Mouse (Mus musculus) liver, embryonic 11.5 days (tissue): ENCODE measurements around the gene Tlnrd1. TPM values are rescaled to one million over a fixed set of nuclear protein-coding genes. Genes with fewer than 3 reads are reported as not detected.
"Not testable (repeated sequence)": the region's sequence is repeated elsewhere in the genome, so short reads cannot be mapped to it uniquely, and the experiment has no call there.

ENCODE experiments used
- ATAC-seq: fragments of 200-750 bp; cut with Nextera tagmentation; replicated peaks from 2 replicates; pipeline ENCODE4 v1.8.0; 2017; ENCODE audit warnings: moderate number of reproducible peaks, mild to moderate bottlenecking, moderate TSS enrichment, moderate library complexity; ENCODE audit not compliant: low FRiP score
- DNase-seq: peaks from one replicate; pipeline ENCODE4 v3.0.0-alpha.2; 2017; ENCODE audit warnings: low spot score
- H3K27ac ChIP-seq: fragments of 300-500 bp; sonication (generic); 2 replicates; pipeline ENCODE4 v1.5.1; 2014; ENCODE audit warnings: mild to moderate bottlenecking, low read depth, low read length, control low read depth
- H3K27me3 ChIP-seq: fragments of 300-500 bp; sonication (generic); replicated peaks from 2 replicates; pipeline ENCODE4 v1.6.1; 2014; ENCODE audit warnings: low read length, mixed read lengths; ENCODE audit not compliant: control insufficient read depth, insufficient read depth
- H3K36me3 ChIP-seq: fragments of 300-500 bp; sonication (generic); 2 replicates; pipeline ENCODE4 v1.6.1; 2014; ENCODE audit warnings: mild to moderate bottlenecking, low read length, moderate library complexity, mixed read lengths; ENCODE audit not compliant: control insufficient read depth, insufficient read depth
- H3K4me1 ChIP-seq: fragments of 300-500 bp; sonication (generic); replicated peaks from 2 replicates; pipeline ENCODE4 v1.6.1; 2014; ENCODE audit warnings: low read length, mixed read lengths; ENCODE audit not compliant: control insufficient read depth, insufficient read depth
- H3K4me2 ChIP-seq: fragments of 300-500 bp; sonication (generic); 2 replicates; pipeline ENCODE4 v1.6.1; 2014; ENCODE audit warnings: mild to moderate bottlenecking, control low read depth, moderate library complexity
- H3K4me3 ChIP-seq: fragments of 300-500 bp; sonication (generic); 2 replicates; pipeline ENCODE4 v1.5.1; 2014; ENCODE audit warnings: low read depth, low read length, control low read depth
- H3K9ac ChIP-seq: fragments of 300-500 bp; sonication (generic); 2 replicates; pipeline ENCODE4 v1.6.1; 2014; ENCODE audit warnings: low read depth, low read length, control low read depth
- H3K9me3 ChIP-seq: fragments of 300-500 bp; sonication (generic); 2 replicates; pipeline ENCODE4 v1.6.1; 2016; ENCODE audit warnings: low read length, inconsistent platforms, mixed read lengths; ENCODE audit not compliant: control insufficient read depth
- WGBS: fragments of 180-500 bp; shearing (Covaris S2); extraction: QIAGEN DNeasy Blood & Tissue Kit; methylation state at CpG from one replicate; pipeline ENCODE4 v1.1.7; 2014; 5-methylcytosine and 5-hydroxymethylcytosine counted together
- polyA plus RNA-seq: library from polyadenylated mRNA; unstranded; fragments of >200 nt; fragmentation: Nextera tagmentation; extraction: Ambion mirVana; gene quantifications from 2 replicates; pipeline ENCODE4 v1.2.1, GENCODE M21; 2014

Gene Tlnrd1
- polyA plus RNA-seq, 1 experiment from 2014 or later, result 16.4 TPM

- peaks cover 31% of the 10 kb centered on the region for H3K4me1 ChIP-seq
- H3K4me3 ChIP-seq, H3K27ac ChIP-seq, H3K9me3 ChIP-seq, DNase-seq, ATAC-seq, H3K36me3 ChIP-seq, H3K27me3 ChIP-seq, H3K9ac ChIP-seq, H3K4me2 ChIP-seq: not testable (repeated sequence)
- 94% methylated on average over 5 of the region's 5 CpGs for WGBS
These were observed 5.8 kb upstream of the Tlnrd1 start for GRCm38 (mm10) chr7:83889946-83890345.

GRCm38 (mm10) chr7:83889383-83889782 lies 5.3 kb upstream of the Tlnrd1 start:
- H3K27me3 ChIP-seq, result no peaks in the 10 kb centered on the region
- H3K27ac ChIP-seq, result no peak overlapping the region; the same call in 1 of the 2 replicates
- DNase-seq, result no peak
- no peak overlapping the region for H3K9ac ChIP-seq
- no peak overlapping the region for H3K4me2 ChIP-seq
- peaks cover 28% of the 10 kb centered on the region for H3K4me1 ChIP-seq
- H3K36me3 ChIP-seq, result peaks cover 2% of the 10 kb centered on the region
- H3K9me3 ChIP-seq, result no peaks in the 10 kb centered on the region
- H3K4me3 ChIP-seq, result no peak overlapping the region
- 64% methylated on average over 3 of the region's 3 CpGs for WGBS
- no peak for ATAC-seq

DNA sequence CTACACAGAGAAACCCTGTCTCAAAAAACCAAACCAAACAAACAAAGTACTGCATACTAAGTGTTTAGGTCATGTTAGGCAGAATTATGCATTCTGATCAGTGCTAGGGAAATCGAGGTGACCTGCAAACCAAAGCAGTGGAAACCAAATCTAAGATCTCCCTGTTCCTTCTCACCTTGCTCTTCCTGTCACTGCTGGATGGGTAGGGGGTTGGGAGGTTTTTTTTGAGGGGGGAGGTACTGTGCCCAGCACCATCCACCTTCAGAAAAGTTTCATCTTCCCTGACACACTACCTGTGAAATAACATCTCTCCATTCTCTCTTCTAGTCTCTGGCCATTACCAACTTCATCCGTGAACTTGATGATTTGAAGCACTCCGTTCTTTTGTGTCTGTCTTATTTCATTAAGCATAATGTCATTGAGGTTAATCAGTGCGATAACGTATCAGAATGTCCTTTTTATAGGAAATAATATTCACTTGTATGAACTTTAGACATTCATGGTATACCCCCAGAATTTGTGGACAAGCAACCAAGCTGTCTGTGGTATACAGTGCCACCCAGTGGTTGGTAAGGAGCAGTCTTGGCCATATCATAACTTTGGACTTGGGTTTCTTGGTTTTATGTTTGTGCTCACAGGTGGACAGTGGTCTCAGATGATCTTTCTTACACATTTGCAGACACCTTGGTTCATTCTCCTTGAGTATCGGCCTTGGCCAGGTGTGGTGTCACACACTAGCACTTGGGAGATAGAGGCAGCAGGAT lies 2.4 kb upstream of the Tlnrd1 start:
- Histone ChIP-seq H3K4me1 (peaks cover 29% of the 10 kb centered on the region), H3K9ac (no peak overlapping the region), H3K4me3 (no peak overlapping the region), H3K27ac (peak overlapping the region; percentile 100), H3K27me3 (no peaks in the 10 kb centered on the region), H3K36me3 (peaks cover 11% of the 10 kb centered on the region), H3K9me3 (no peaks in the 10 kb centered on the region), H3K4me2 (peak overlapping the region; percentile 36)
- no peak for ATAC-seq
- DNase-seq, result no peak
- WGBS, result 93% methylated on average over 6 of the region's 6 CpGs

GRCm38 (mm10) chr7:83885835-83886234 lies 1.7 kb upstream of the Tlnrd1 start:
- H3K4me1 ChIP-seq, result peaks cover 27% of the 10 kb centered on the region
- H3K27me3 ChIP-seq, result no peaks in the 10 kb centered on the region
- no peaks in the 10 kb centered on the region for H3K9me3 ChIP-seq
- peaks cover 11% of the 10 kb centered on the region for H3K36me3 ChIP-seq
- H3K9ac ChIP-seq, result peak overlapping the region; percentile 96
- peak; percentile 61 for ATAC-seq
- peak overlapping the region; percentile 100 for H3K27ac ChIP-seq
- DNase-seq, result no peak
- H3K4me3 ChIP-seq, result no peak overlapping the region
- H3K4me2 ChIP-seq, result peak overlapping the region; percentile 97
- 35% methylated on average over 4 of the region's 4 CpGs for WGBS

GRCm38 (mm10) chr7:83884921-83885532 lies 922 bp upstream of the Tlnrd1 start:
- peak; percentile 64 for ATAC-seq
- WGBS, result 26% methylated on average over 6 of the region's 6 CpGs
- Histone ChIP-seq H3K27ac (peak overlapping the region; percentile 100), H3K4me3 (peak overlapping the region; percentile 95), H3K9ac (peak overlapping the region; percentile 96), H3K4me1 (peaks cover 29% of the 10 kb centered on the region), H3K9me3 (no peaks in the 10 kb centered on the region), H3K4me2 (peak overlapping the region; percentile 97), H3K36me3 (peaks cover 11% of the 10 kb centered on the region), H3K27me3 (no peaks in the 10 kb centered on the region)
- peak; percentile 53 for DNase-seq

- H3K4me2 ChIP-seq, result peak overlapping the region; percentile 97
- peak overlapping the region; percentile 96 for H3K9ac ChIP-seq
- ATAC-seq (peak; percentile 76), DNase-seq (no peak)
- no peaks in the 10 kb centered on the region for H3K27me3 ChIP-seq
- H3K4me3 ChIP-seq, result peak overlapping the region; percentile 95
- WGBS, result 0% methylated on average over 83 of the region's 91 CpGs
- peaks cover 11% of the 10 kb centered on the region for H3K36me3 ChIP-seq
- H3K4me1 ChIP-seq, result peaks cover 36% of the 10 kb centered on the region
- no peaks in the 10 kb centered on the region for H3K9me3 ChIP-seq
- peak overlapping the region; percentile 100 for H3K27ac ChIP-seq
These were observed 657 bp downstream of the Tlnrd1 start for GRCm38 (mm10) chr7:83883276-83884020.

DNA sequence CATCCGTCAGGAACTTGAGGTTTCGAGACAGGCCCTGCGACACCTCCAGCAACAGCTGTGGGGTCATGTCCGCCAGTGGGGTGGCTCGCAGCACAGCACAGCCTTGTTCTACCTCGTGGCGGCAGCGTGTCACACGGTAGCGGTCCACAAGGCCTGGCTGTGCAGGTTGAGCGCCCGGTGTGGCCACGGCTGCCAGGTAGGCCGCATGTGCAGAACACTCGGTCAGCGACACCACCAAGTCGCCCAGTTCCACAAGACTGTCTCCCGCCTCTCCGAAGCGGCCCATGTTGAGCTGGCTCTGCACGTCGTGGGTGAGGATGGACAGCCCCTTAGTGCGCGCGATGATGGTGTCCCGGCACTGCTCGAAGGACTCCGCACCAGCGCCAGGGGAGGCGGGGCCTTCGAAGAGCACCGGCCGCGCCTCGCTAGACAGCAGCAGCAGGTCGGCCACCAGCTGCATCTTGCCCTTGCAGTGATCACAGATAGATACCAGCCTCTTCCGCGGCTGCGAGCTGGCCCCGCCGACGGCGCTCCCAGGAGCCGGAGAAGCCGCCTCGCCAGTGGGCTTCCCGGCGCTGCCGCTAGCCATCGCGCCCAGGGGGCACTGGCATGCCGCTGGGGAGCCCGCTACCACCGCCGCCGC lies 1.4 kb downstream of the Tlnrd1 start:
- peaks cover 11% of the 10 kb centered on the region for H3K36me3 ChIP-seq
- WGBS, result 14% methylated on average over 56 of the region's 56 CpGs
- H3K9me3 ChIP-seq, result no peaks in the 10 kb centered on the region
- no peaks in the 10 kb centered on the region for H3K27me3 ChIP-seq
- H3K9ac ChIP-seq, result peak overlapping the region; percentile 96
- DNase-seq, result peak; percentile 68
- peak overlapping the region; percentile 95 for H3K4me3 ChIP-seq
- H3K27ac ChIP-seq, result peak overlapping the region; percentile 100
- H3K4me2 ChIP-seq, result peak overlapping the region; percentile 97
- peaks cover 43% of the 10 kb centered on the region for H3K4me1 ChIP-seq
- ATAC-seq, result peak; percentile 31

DNA sequence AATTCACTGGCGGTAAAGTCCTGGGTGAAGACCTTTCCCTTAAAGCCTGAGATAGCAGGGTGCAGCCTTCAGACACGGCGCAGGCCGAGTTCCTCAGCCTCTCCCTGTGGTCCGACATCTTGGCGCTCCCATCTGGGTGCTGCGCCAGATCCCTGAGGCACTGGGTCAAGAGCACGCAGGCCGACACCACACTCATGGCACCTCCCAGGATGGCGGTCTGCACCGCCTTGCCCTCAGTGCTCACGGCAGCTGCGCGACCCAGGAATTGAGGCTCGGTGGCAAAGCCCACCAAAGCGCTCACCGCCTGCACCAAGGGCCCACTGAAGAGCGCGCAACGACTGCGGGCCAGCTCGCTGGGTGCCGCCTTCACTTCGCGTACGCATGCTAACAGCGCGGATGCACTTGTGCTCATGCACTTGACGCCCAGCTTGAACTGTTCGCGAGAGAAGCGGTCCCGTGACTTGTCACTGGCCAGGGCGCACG lies 1.9 kb downstream of the Tlnrd1 start:
- H3K4me2 ChIP-seq, result peak overlapping the region; percentile 97
- peak overlapping the region; percentile 95 for H3K4me3 ChIP-seq
- peaks cover 42% of the 10 kb centered on the region for H3K4me1 ChIP-seq
- H3K27ac ChIP-seq, result peak overlapping the region; percentile 38
- ATAC-seq, result no peak
- 85% methylated on average over 35 of the region's 35 CpGs for WGBS
- peak; percentile 40 for DNase-seq
- peak overlapping the region; percentile 96 for H3K9ac ChIP-seq
- no peaks in the 10 kb centered on the region for H3K9me3 ChIP-seq
- peaks cover 11% of the 10 kb centered on the region for H3K36me3 ChIP-seq
- no peaks in the 10 kb centered on the region for H3K27me3 ChIP-seq
